Mouse (Mus musculus): ENCODE measurements around the gene Dscaml1.

- no peak for TF ChIP-seq CTCF (IDR thresholded peaks at IDR 0.05; ENCODE audit: insufficient read depth, low read length)
- no peak for TF ChIP-seq POLR2A (IDR thresholded peaks at IDR 0.05; ENCODE audit: borderline replicate concordance, extremely low read depth, low read depth, low read length)
These were observed 6.2 kb downstream of the Dscaml1 start for GRCm38 (mm10) chr9:45432639-45433038.

Data from lung, adult 2 months (tissue).